Mouse (Mus musculus): ENCODE data around the gene D430042O09Rik.

GRCm38 (mm10) chr7:125717612-125718011, 9.9 kb downstream of the D430042O09Rik start:
- no peak for TF ChIP-seq POLR2A (IDR thresholded peaks at IDR 0.05; ENCODE audit: extremely low read depth, insufficient read depth, low read length)
- TF ChIP-seq CTCF (IDR thresholded peaks at IDR 0.05; ENCODE audit: extremely low read depth, insufficient read depth, low read length), result no peak

All from cortical plate, adult 2 months (tissue).